Mouse (Mus musculus) ES-Bruce4 (cell line): Measurements from ENCODE around the gene Grip2.

Experiments used
- CTCF ChIP-seq: IDR thresholded peaks from one replicate; pipeline ENCODE4 v1.8.1; 2011; ENCODE audit warnings: low read depth, low read length
- EP300 ChIP-seq: IDR thresholded peaks from 2 replicates; pipeline ENCODE4 v1.6.1; 2011; ENCODE audit warnings: low read depth, low read length; ENCODE audit not compliant: insufficient read depth
- POLR2A ChIP-seq: IDR thresholded peaks from one replicate; pipeline ENCODE4 v1.8.1; 2011; ENCODE audit warnings: low read length; ENCODE audit not compliant: insufficient read depth

DNA sequence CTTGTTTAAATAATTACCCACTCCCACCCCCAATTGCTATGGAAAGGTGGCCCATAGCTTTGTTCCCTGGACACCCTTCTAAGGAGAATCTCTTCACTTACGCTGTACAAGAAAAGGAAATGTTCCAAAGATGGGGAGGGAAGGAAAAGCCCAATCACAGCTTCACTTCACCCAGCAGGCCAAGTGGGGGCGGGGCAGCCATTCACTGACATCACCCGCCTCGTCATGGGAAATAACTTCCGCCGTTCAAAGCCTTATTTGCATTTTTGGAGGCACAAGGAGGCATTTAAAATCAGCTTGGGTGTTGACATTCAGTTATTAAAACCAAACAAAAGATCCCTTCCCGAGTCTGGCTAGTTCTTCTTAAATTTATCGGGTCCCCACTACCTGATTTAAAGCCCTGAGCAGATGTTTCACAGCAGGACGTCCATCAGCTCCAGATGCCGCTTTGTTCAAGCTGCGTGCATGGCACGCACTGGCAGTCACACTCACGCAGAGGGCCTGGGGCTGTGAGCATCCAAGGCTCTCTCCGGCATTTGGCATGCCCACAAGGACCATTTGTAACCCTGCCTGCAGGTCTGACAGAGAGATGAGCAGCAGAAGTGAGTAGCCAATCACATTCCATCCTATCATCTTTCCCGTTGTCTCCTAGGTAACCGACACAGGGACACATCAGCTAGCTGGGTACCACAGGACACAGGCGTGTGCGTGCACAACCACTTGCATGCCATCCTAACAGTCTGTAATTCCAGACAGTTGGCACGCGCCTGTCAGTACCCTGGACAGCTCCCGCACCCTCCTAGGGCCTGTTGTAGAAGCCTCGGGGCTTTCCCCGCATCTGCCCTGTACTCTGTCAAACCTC is 12.2 kb upstream of the Grip2 start:
- no peak for TF ChIP-seq POLR2A
- no peak for TF ChIP-seq EP300
- no peak for TF ChIP-seq CTCF
